Mouse (Mus musculus): ENCODE measurements around the gene Mief1.

DNA sequence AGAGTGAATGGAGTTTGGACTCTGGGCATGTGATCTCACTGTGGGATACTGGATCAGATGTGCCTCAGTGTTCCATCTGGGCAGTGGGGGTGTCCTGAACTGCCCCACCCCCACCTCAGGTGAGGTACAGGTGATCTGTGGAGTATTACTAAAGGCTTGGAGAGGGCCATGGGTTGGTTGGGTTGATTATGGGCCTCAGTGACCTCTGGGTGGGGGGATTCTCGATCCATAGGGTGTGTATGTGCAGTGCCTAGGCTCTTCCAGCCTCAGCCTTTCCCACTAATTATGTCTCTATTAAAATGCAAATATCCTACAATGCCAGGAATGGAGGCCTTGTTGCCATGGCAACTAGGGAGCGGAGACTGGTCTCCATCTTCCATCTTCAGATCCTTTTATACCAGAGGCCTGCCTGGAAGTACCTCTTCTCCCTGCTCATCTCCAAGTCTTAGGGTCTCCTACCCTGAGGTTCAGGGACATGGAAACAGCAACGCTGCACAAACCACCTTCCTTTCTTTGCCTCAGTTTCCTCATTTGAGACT is 38.1 kb downstream of the Mief1 start:
- no peak for TF ChIP-seq EP300 (IDR thresholded peaks at IDR 0.05)
- no peak for TF ChIP-seq CTCF (IDR thresholded peaks at IDR 0.05)
